Comparison of ENCODE assay signal across 13 mouse cellular contexts in genomic region chr13:64252147-64252546, GRCm38 (mm10). TPM values are rescaled to one million over a fixed set of nuclear protein-coding genes. Genes with fewer than 3 reads are reported as not detected.
DNase-seq lines count a peak whose midpoint lies in the region; TF ChIP-seq lines count a peak whose summit lies in the region.
"Had no signal": no experiment of that assay in that cellular context is flagged by ENCODE, and none has a peak within 500 bp of the region (broad histone marks: within the 10 kb centered on the region; RNA-seq: fewer than 3 reads in every experiment).

No protein-coding gene starts in this region.

- no peak for TF ChIP-seq CTCF in bone marrow macrophage, adult 2 months (IDR thresholded peaks at IDR 0.05; ENCODE audit: low read depth, low read length)

- no peak for TF ChIP-seq POLR2A in bone marrow macrophage, adult 2 months (IDR thresholded peaks at IDR 0.05; ENCODE audit: borderline replicate concordance, low read depth, low read length)

- peak overlapping the region; percentile 36 for H3K27ac ChIP-seq in bone marrow macrophage, adult 2 months (ENCODE audit: insufficient read depth, low read depth, low read length)
- H3K27ac ChIP-seq: forebrain, embryonic 12.5 days; liver, embryonic 13.5 days had no signal

- peaks cover 30% of the 10 kb centered on the region for H3K4me1 ChIP-seq in bone marrow macrophage, adult 2 months (ENCODE audit: control insufficient read depth, insufficient read depth, low read length)

- H3K4me3 ChIP-seq in bone marrow macrophage, adult 2 months (ENCODE audit: insufficient read depth, low read length), result no peak overlapping the region
- H3K4me3 ChIP-seq: forebrain, embryonic 12.5 days; liver, embryonic 13.5 days had no signal

- DNase-seq in spleen, postnatal 36 days (ENCODE audit: low spot score in 2 of 2), result peak; percentile 16 to 18
- DNase-seq in spleen, adult 12 weeks (ENCODE audit: low spot score), result no peak
- DNase-seq in NIH3T3 (ENCODE audit: low read depth), result peak; percentile 77
- peak; percentile 36 for DNase-seq in yolk sac, embryonic 10.5 days (ENCODE audit: low spot score)
- DNase-seq in left cerebral cortex, adult 8-10 months (ENCODE audit: low spot score in 2 of 2), result no peak
- no peak for DNase-seq in thymus, postnatal 4 days
- DNase-seq: cerebellum, adult 11 months; gastrocnemius, postnatal 36 days; heart, postnatal 10 days; kidney, postnatal 14 days; liver, embryonic 13.5 days had no signal

RNA-seq across cellular contexts. Expression of gene Cdc14b, which starts 22.9 kb away (rescaled TPM):
- polyA plus RNA-seq in bone marrow macrophage, adult 2 months (2012; ENCODE audit: insufficient read depth, insufficient read length, missing spikeins), result 9.2 and 9.3 TPM in 2 replicates
- 10 to 100 TPM; 15.0 to 21.0 (median 19.1) TPM for total RNA-seq in left cerebral cortex, adult 8-10 months (2022)

Comparison
In these comparisons a context has a peak if more than half of its experiments do, and no peak if none do; other contexts are left out.
1. DNase-seq: peak in spleen, postnatal 36 days (2 of 2), NIH3T3 (single experiment) and yolk sac, embryonic 10.5 days (single experiment); none in spleen, adult 12 weeks (single experiment), left cerebral cortex, adult 8-10 months (0 of 2) and thymus, postnatal 4 days (single experiment).